Mouse (Mus musculus) adrenal gland, postnatal 4 days (tissue): ENCODE data around the gene Secisbp2l. TPM values are rescaled to one million over a fixed set of nuclear protein-coding genes. Genes with fewer than 3 reads are reported as not detected.

ENCODE experiments used
- DNase-seq, 2 experiments: peaks; one replicate each; pipeline ENCODE4 v3.0.0; 2021 to 2022; ENCODE audit warnings: low spot score in 2 of 2, mixed read lengths in 2 of 2
- long read RNA-seq, 2 experiments: library from polyadenylated mRNA; stranded (forward); transcript quantifications; one replicate each; pipeline ENCODE4 v2.0.0; 2021
- total RNA-seq, 2 experiments: library from RNA; stranded (reverse); gene quantifications; 2 replicates each; pipeline ENCODE4 v1.2.3; 2021

Gene Secisbp2l
- 10 to 100 TPM; 58.5 TPM for total RNA-seq
- long read RNA-seq, experiment 1, partial matches to known transcripts, result 0 of 3 reads
- long read RNA-seq, experiment 1, other reads (novel, unspliced or antisense), result 3 of 3 reads
- long read RNA-seq, experiment 2, full-length matches to known transcripts, result 1 of 9 reads
- long read RNA-seq, experiment 2, partial matches to known transcripts, result 2 of 9 reads
- long read RNA-seq, experiment 2, other reads (novel, unspliced or antisense), result 6 of 9 reads

DNA sequence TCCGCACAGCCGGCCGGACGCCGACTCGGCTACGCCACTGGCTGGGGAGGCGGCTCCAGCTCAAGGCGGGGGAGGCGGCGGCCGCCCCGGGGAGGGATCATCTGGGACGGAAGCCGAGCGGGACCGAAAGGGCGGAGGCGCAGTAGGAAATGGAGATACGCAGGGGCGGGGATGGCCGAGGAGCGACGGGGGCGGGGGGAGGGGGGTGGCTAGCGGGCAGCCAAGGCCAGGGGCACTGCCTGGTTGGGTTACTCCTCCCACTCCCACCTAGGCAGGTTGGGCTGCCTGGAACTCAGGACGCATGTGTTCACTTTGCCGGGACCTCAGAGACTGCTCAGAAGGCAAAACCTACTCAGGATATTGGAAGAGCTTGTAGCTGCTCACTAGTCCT lies at the start of gene Secisbp2l:
Gene Secisbp2l (minus strand): TSS at position 152 of the 391 bp plus-strand sequence.
- DNase-seq, result peak; percentile 93

GRCm38 (mm10) chr2:125829924-125830323 lies 47.3 kb upstream of the Secisbp2l start:
- no peak for DNase-seq

GRCm38 (mm10) chr2:125827898-125828297 lies 45.2 kb upstream of the Secisbp2l start:
- DNase-seq, result no peak

- DNase-seq, result no peak
Measured at GRCm38 (mm10) chr2:125826201-125826600, 43.5 kb upstream of the Secisbp2l start.

GRCm38 (mm10) chr2:125820397-125820796 lies 37.7 kb upstream of the Secisbp2l start:
- no peak for DNase-seq

DNA sequence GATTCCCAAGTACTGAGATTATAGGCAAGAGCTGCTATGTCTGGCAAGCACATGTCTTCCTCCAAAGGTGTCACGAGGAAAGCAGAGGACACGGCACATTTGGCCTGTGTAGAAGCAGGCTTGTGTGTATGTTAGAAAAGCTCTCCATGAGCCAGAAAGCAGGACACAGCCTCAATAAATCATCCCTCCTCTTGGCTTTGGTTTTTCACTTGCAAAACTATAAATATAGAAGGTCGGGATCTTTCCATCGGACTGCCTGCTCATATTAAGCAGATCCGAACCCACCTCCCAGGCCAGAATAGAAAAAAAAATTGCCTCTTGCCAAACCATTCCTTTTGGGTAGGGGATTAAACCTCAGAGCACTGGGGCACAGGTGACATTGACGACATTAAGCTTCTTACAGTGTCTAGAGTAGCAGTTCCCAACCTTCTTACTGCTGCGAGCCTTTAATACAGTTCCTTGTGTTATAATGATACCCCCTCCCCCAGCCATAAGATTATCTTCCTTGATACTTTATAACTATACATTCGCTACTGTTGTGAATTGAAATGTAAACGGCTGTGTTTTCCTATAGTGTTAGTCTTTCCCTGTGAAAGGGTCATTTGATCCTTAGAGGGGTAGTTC lies 31.4 kb upstream of the Secisbp2l start:
- DNase-seq, result no peak

DNA sequence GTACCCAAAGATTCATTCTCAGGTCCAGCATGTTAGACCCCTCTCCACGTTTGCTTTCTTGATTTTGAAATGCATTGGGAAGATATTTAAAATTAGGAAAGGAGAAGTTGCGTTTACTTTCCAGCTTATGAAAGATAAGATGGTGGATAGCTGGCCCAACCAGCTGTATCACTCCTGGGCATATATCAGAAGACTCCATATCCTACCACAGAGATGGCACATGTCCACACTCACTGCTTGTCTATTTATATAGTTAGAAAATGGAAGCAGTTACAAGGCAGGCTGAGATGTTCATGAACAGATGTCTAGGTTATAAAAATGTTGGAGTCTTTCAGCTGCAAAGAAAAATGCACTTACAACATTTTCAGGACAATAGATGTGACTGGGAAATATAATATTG lies 28.7 kb upstream of the Secisbp2l start:
- DNase-seq, result no peak

GRCm38 (mm10) chr2:125809551-125809950 lies 26.9 kb upstream of the Secisbp2l start:
- DNase-seq, result no peak

- no peak for DNase-seq
Measured at GRCm38 (mm10) chr2:125805826-125806225, 23.2 kb upstream of the Secisbp2l start.

- no peak for DNase-seq
Measured at GRCm38 (mm10) chr2:125801947-125802346, 19.3 kb upstream of the Secisbp2l start.

- DNase-seq, result no peak
Measured at GRCm38 (mm10) chr2:125801038-125801437, 18.4 kb upstream of the Secisbp2l start.

GRCm38 (mm10) chr2:125800428-125800827 lies 17.8 kb upstream of the Secisbp2l start:
- no peak for DNase-seq

DNA sequence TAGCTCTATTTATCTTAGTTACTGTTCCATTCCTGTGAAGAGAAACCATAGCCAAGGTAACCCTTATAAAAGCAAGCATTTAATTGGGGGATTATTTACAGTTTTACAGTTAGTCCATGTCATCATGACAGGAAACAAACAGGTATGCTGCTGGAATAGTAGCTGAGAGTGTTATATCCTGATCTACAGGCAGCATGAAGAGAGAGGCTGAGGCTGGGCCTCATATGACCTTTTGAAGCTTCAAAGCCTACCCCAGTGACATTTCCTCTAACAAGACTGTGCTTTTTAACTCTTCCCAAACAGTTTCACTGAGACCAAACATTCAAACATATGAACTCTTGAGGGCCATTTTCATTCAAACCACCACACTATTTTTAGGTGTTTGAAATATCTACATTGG lies 15.2 kb upstream of the Secisbp2l start:
- DNase-seq, result no peak

DNA sequence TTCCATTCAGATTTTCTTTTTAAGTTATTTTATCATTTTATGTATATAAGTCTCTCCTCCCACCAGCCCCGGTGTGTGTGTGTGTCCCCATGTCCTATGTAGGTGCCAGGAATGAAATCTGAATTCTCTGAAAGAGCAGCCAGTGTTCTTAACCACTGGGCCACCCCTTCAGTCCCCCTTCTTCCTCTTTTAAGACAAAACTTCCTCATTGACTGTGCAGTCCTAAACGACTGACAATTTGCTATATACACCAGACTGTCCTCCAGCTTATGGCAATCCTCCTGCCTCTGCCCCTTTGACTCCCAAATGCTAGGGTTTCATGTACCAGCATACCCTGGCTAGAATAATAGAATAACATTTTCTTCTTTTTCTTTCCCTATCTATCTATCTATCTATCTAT lies 12.4 kb upstream of the Secisbp2l start:
- DNase-seq, result no peak

DNA sequence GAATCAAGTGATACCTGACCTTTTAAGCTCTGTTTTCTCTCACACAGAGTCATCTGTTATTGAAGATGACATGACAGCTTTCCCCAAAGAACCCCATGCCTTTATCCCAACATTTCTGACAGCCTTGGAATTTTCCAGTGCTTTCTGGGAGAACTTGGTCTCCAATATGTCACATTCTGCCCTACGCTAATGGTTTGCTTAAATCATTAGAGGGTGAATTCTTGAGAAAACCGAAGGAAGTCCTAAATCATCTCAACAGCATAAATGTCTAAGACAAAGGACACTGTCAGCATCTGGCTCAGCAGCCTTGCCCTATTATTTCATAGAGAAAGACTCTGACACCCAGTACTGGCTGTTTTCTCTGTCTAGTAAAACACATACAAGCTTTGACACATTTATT lies 11.5 kb upstream of the Secisbp2l start:
- DNase-seq, result no peak

GRCm38 (mm10) chr2:125792879-125793261 lies 10.2 kb upstream of the Secisbp2l start:
- DNase-seq, result no peak

DNA sequence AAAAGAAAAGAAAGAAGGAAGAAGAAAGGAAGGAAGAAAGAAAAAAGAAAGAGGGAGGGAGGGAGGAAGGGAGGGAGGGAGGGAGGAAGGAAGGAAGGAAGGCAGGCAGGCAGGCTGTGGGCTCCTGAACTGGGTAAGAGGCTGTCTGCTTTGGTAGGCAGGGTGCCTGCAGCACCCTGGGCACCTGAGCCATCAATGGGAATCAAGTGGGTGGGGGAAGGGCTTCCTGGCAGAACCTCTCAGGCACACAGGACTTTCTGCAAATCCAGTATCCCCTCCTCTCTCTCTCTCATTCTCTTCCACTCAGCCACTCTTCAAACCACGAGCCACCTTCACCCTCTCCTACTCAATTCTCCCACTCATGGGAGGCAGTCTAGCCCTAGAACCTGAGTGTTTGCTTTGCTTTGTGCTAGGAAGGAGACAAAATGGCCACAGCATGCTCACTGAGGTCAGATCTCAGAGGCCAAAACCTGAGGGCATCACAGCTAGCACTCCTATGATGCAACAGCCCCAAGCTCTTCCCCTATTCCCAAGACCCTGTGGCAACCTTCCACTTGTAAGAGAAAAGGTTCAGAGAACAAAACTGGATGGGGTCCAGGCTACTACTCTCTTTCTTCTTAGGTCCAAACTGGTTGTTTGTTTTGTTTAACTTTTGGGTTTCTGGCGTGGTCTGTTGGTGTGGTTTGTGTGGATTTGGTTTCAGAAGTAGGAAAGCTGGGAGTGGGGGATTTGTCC lies 9.6 kb upstream of the Secisbp2l start:
- DNase-seq, result no peak

DNA sequence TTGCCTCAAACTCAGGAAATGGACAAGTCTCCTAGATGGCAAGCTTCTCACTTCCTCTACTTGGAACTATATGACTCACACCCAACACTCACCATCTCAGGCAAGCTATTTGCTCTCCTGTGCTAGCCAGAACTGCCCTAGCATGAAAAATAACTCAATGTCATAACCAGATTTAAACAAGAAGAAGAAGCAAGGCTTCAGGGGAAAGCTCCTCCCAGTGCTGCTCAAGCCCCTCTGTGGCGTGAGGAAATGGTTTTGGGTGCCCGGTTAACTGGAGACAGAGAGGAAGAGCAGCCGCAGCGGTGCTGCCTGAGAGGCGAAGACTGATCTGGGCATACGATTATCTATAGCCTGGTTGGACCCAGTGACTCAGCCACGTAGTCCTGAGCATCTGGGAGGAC lies 8.8 kb upstream of the Secisbp2l start:
- no peak for DNase-seq

- no peak for DNase-seq
Measured at GRCm38 (mm10) chr2:125790242-125790641, 7.6 kb upstream of the Secisbp2l start.

DNA sequence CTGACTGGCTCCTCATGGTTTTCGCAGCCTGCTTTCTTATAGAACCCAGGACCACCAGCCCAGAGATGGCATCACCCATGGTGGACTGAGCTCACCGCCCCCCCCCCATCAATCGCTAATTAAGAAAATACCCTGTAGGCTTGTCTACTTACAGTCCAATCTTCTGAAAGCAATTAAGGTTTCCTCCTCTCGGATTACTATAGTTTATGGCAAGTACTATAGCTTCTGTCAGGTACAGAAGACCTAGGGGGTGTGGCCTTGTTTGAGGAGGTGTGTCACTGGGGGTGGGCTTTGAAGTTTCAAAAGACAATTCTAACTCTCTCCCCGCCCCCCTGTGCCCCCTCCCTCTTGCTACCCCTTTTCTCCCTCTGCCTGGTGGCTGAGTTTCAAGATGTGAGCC lies 6.6 kb upstream of the Secisbp2l start:
- no peak for DNase-seq

DNA sequence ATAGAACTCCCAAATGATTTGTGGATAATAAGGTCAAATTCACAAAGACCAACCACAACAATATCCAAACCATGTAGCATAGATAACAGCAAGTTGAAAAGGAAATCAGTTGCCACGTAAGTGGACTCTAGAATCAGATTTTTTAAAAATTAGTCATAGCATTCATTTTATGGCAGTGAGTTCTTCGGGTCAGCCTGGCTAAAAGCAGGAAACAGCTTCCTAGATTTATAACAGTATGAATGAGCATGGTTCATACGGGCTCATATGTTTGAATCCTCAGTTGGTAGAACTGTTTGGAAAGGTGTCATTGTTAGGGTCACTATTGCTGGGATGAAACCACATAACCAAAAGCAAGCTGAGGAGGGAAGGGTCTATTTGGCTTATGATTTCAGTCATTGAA lies 6.1 kb upstream of the Secisbp2l start:
- no peak for DNase-seq

DNA sequence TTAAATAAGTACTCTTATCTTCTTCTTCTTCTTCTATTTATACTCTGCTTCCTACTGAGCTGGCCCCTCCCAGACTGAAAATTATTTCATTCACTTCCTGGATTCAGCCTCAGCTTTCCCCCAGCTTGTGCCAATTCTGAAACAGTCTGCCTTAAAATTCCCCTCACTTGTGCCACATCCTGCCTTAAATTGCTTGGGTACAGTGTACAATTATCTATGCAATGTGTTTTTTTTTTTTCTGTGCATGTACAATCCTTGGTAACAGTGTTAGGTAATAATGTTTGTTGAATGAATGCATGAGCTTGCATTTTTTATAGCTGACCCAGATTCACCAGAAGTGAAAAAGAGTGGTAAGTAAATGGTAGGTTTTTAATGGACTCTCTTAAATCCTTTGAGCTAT lies 5.7 kb upstream of the Secisbp2l start:
- DNase-seq, result no peak

DNA sequence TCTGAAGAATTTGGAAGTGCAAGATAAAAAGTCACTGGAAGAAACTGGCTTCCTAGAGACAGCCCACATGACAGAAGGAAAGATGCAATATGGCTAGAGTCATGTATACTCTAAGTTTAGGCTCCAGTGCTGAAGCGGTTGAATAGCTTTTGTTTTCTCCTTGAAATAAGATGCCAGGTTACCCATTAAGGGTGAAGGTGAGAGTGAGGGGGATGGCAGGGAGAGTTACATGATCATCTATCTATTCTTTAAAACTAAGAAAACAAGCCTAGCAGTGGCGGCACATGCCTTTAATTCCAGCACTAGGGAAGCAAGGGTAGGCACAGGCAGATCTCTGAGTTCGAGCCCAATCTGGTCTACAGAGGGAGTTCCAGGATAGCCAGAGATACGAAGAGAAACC lies 2.4 kb upstream of the Secisbp2l start:
- no peak for DNase-seq
